Mouse (Mus musculus): Measurements from ENCODE around the gene Zbtb9.

The Zbtb9 gene

GRCm38 (mm10) chr17:27028909-27029308 is 55.9 kb downstream of the Zbtb9 start, which contains the start of gene Bak1:
Bak1 (minus strand) TSS chr17:27029009.
- in situ Hi-C loops (cut with MboI; ENCODE audit: low pct_unique_long_range_greater_than_20kb in 1 of 2, low sequenced_read_pairs in 2 of 2, unreplicated experiment in 1 of 2), result no loop called here

GRCm38 (mm10) chr17:27029431-27029830 is 56.5 kb downstream of the Zbtb9 start:
- in situ Hi-C loops (cut with MboI; ENCODE audit: low pct_unique_long_range_greater_than_20kb in 1 of 2, low sequenced_read_pairs in 2 of 2, unreplicated experiment in 1 of 2), result no loop called here

GRCm38 (mm10) chr17:27030896-27031295 is 57.9 kb downstream of the Zbtb9 start:
- in situ Hi-C loops (cut with MboI; ENCODE audit: low pct_unique_long_range_greater_than_20kb in 1 of 2, low sequenced_read_pairs in 2 of 2, unreplicated experiment in 1 of 2), result loop anchor here in 1 of 2 experiments (5.0 kb wide), 1 partner anchor 76 kb away; no protein-coding TSS in a partner anchor

GRCm38 (mm10) chr17:27032328-27032727 is 59.4 kb downstream of the Zbtb9 start:
- in situ Hi-C loops (cut with MboI; ENCODE audit: low pct_unique_long_range_greater_than_20kb in 1 of 2, low sequenced_read_pairs in 2 of 2, unreplicated experiment in 1 of 2), result loop anchor here in 1 of 2 experiments (5.0 kb wide), 1 partner anchor 75 kb away; no protein-coding TSS in a partner anchor

- in situ Hi-C loops (cut with MboI; ENCODE audit: low pct_unique_long_range_greater_than_20kb in 1 of 2, low sequenced_read_pairs in 2 of 2, unreplicated experiment in 1 of 2), result loop anchor here in 1 of 2 experiments (5.0 kb wide), 1 partner anchor 74 kb away; no protein-coding TSS in a partner anchor
Measured at GRCm38 (mm10) chr17:27032869-27033268, 59.9 kb downstream of the Zbtb9 start.

GRCm38 (mm10) chr17:27036465-27036864 is 63.5 kb downstream of the Zbtb9 start:
- in situ Hi-C loops (cut with MboI; ENCODE audit: low pct_unique_long_range_greater_than_20kb in 1 of 2, low sequenced_read_pairs in 2 of 2, unreplicated experiment in 1 of 2), result no loop called here

GRCm38 (mm10) chr17:27038335-27039050 is 65.5 kb downstream of the Zbtb9 start:
- in situ Hi-C loops (cut with MboI; ENCODE audit: low pct_unique_long_range_greater_than_20kb in 1 of 2, low sequenced_read_pairs in 2 of 2, unreplicated experiment in 1 of 2), result no loop called here

GRCm38 (mm10) chr17:27039432-27040102 is 66.6 kb downstream of the Zbtb9 start:
- in situ Hi-C loops (cut with MboI; ENCODE audit: low pct_unique_long_range_greater_than_20kb in 1 of 2, low sequenced_read_pairs in 2 of 2, unreplicated experiment in 1 of 2), result no loop called here

GRCm38 (mm10) chr17:27040304-27041045 is 67.5 kb downstream of the Zbtb9 start:
- in situ Hi-C loops (cut with MboI; ENCODE audit: low pct_unique_long_range_greater_than_20kb in 1 of 2, low sequenced_read_pairs in 2 of 2, unreplicated experiment in 1 of 2), result no loop called here

GRCm38 (mm10) chr17:27041046-27041786 is 68.2 kb downstream of the Zbtb9 start:
- in situ Hi-C loops (cut with MboI; ENCODE audit: low pct_unique_long_range_greater_than_20kb in 1 of 2, low sequenced_read_pairs in 2 of 2, unreplicated experiment in 1 of 2), result no loop called here

- in situ Hi-C loops (cut with MboI; ENCODE audit: low pct_unique_long_range_greater_than_20kb in 1 of 2, low sequenced_read_pairs in 2 of 2, unreplicated experiment in 1 of 2), result no loop called here
Measured at GRCm38 (mm10) chr17:27041787-27042055, 68.8 kb downstream of the Zbtb9 start.

- in situ Hi-C loops (cut with MboI; ENCODE audit: low pct_unique_long_range_greater_than_20kb in 1 of 2, low sequenced_read_pairs in 2 of 2, unreplicated experiment in 1 of 2), result no loop called here
Measured at GRCm38 (mm10) chr17:27042840-27043239, 69.9 kb downstream of the Zbtb9 start.

- in situ Hi-C loops (cut with MboI; ENCODE audit: low pct_unique_long_range_greater_than_20kb in 1 of 2, low sequenced_read_pairs in 2 of 2, unreplicated experiment in 1 of 2), result loop anchor here in 1 of 2 experiments (5.0 kb wide), 1 partner anchor 42 kb away; no protein-coding TSS in a partner anchor
Measured at GRCm38 (mm10) chr17:27045164-27045563, 72.2 kb downstream of the Zbtb9 start.

- in situ Hi-C loops (cut with MboI; ENCODE audit: low pct_unique_long_range_greater_than_20kb in 1 of 2, low sequenced_read_pairs in 2 of 2, unreplicated experiment in 1 of 2), result loop anchor here in 1 of 2 experiments (5.0 kb wide), 1 partner anchor 39 kb away; no protein-coding TSS in a partner anchor
Measured at GRCm38 (mm10) chr17:27047762-27048444, 74.9 kb downstream of the Zbtb9 start.

- in situ Hi-C loops (cut with MboI; ENCODE audit: low pct_unique_long_range_greater_than_20kb in 1 of 2, low sequenced_read_pairs in 2 of 2, unreplicated experiment in 1 of 2), result loop anchor here in 1 of 2 experiments (5.0 kb wide), 1 partner anchor 39 kb away; no protein-coding TSS in a partner anchor
Measured at GRCm38 (mm10) chr17:27048445-27049239, 75.7 kb downstream of the Zbtb9 start.

GRCm38 (mm10) chr17:27050853-27051252 is 77.9 kb downstream of the Zbtb9 start:
- in situ Hi-C loops (cut with MboI; ENCODE audit: low pct_unique_long_range_greater_than_20kb in 1 of 2, low sequenced_read_pairs in 2 of 2, unreplicated experiment in 1 of 2), result no loop called here

GRCm38 (mm10) chr17:27051514-27051913 is 78.5 kb downstream of the Zbtb9 start:
- in situ Hi-C loops (cut with MboI; ENCODE audit: low pct_unique_long_range_greater_than_20kb in 1 of 2, low sequenced_read_pairs in 2 of 2, unreplicated experiment in 1 of 2), result no loop called here

Data from mouse embryonic stem cell (cell line).